In genomic region chr5:121823668-121824067, GRCm38 (mm10) we compare ENCODE assay signal across 13 mouse cellular contexts. TPM values are rescaled to one million over a fixed set of nuclear protein-coding genes. Genes with fewer than 3 reads are reported as not detected.
DNase-seq lines count a peak whose midpoint lies in the region; ATAC-seq and TF ChIP-seq lines count a peak whose summit lies in the region.
"Had no signal": no experiment of that assay in that cellular context is flagged by ENCODE, and none has a peak within 500 bp of the region (broad histone marks: within the 10 kb centered on the region; RNA-seq: fewer than 3 reads in every experiment).

No protein-coding gene starts in this region.

- no peak for TF ChIP-seq CTCF in cerebellum, adult 2 months (IDR thresholded peaks at IDR 0.05; ENCODE audit: borderline replicate concordance, insufficient read depth, low read depth, low read length)
- no peak for TF ChIP-seq CTCF in lung, adult 2 months (IDR thresholded peaks at IDR 0.05; ENCODE audit: insufficient read depth, low read length)

- TF ChIP-seq POLR2A in cerebellum, adult 2 months (IDR thresholded peaks at IDR 0.05; ENCODE audit: borderline replicate concordance, insufficient read depth, low read length) = no peak
- no peak for TF ChIP-seq POLR2A in lung, adult 2 months (IDR thresholded peaks at IDR 0.05; ENCODE audit: borderline replicate concordance, extremely low read depth, low read depth, low read length)

- H3K4me1 ChIP-seq in cerebellum, adult 2 months (ENCODE audit: control insufficient read depth, insufficient read depth, low read length) = peaks cover 70% of the 10 kb centered on the region
- peaks cover 38% of the 10 kb centered on the region for H3K4me1 ChIP-seq in heart, embryonic 16.5 days (ENCODE audit: control insufficient read depth, insufficient read depth, low read length)
- peaks cover 13% of the 10 kb centered on the region for H3K4me1 ChIP-seq in lung, embryonic 15.5 days
- H3K4me1 ChIP-seq in lung, adult 2 months (ENCODE audit: control insufficient read depth, insufficient read depth, low read length) = peaks cover 30% of the 10 kb centered on the region
- H3K4me1 ChIP-seq in limb, embryonic 13.5 days = peaks cover 23% of the 10 kb centered on the region

- intact Hi-C loops in heart, postnatal 36 days (cut with DNase I) = loop anchor here (2.0 kb wide), 1 partner anchor 13 kb away; the partner anchor contains the start of gene Sh2b3

- H3K27ac ChIP-seq in cerebellum, adult 2 months (ENCODE audit: insufficient read depth, low read length) = 0 out of 2 replicates have a peak overlapping the region, but pooled peaks have one; percentile 37
- peak overlapping the region; percentile 79 for H3K27ac ChIP-seq in heart, embryonic 16.5 days (ENCODE audit: low read length)
- peak overlapping the region; percentile 62; the same call in 1 of the 2 replicates for H3K27ac ChIP-seq in lung, embryonic 15.5 days
- peak overlapping the region; percentile 22; the same call in 1 of the 2 replicates for H3K27ac ChIP-seq in limb, embryonic 13.5 days
- H3K27ac ChIP-seq: neural tube, embryonic 12.5 days had no signal

- H3K4me3 ChIP-seq in cerebellum, adult 2 months (replicated peaks; ENCODE audit: insufficient read depth, low read depth, low read length) = no peak overlapping the region
- H3K4me3 ChIP-seq in heart, embryonic 16.5 days (ENCODE audit: low read length) = no peak overlapping the region
- no peak overlapping the region for H3K4me3 ChIP-seq in lung, embryonic 15.5 days
- H3K4me3 ChIP-seq in lung, adult 2 months (replicated peaks; ENCODE audit: extremely low read depth, low read depth, low read length) = no peak overlapping the region
- no peak overlapping the region for H3K4me3 ChIP-seq in limb, embryonic 13.5 days
- H3K4me3 ChIP-seq: midbrain, embryonic 15.5 days; neural tube, embryonic 12.5 days had no signal

- H3K9me3 ChIP-seq in heart, embryonic 16.5 days (replicated peaks; ENCODE audit: control insufficient read depth, low read length) = no peaks in the 10 kb centered on the region
- no peaks in the 10 kb centered on the region for H3K9me3 ChIP-seq in lung, embryonic 15.5 days
- no peaks in the 10 kb centered on the region for H3K9me3 ChIP-seq in limb, embryonic 13.5 days
- H3K9me3 ChIP-seq: midbrain, embryonic 15.5 days; neural tube, embryonic 12.5 days had no signal

- no peak for ATAC-seq in cerebellum, adult (ENCODE audit: insufficient number of reproducible peaks, low FRiP score, low TSS enrichment)
- ATAC-seq in heart, embryonic 16.5 days (replicated peaks; ENCODE audit: extremely low read depth, insufficient read depth, low FRiP score) = no peak
- ATAC-seq in lung, embryonic 15.5 days (ENCODE audit: borderline replicate concordance, extremely low read depth, low FRiP score, low TSS enrichment) = 0 out of 2 replicates have a peak, but pooled peaks have one; percentile 2
- ATAC-seq in limb, embryonic 13.5 days (ENCODE audit: low FRiP score, low read depth) = no peak
- ATAC-seq: forebrain, embryonic 14.5 days; midbrain, embryonic 15.5 days had no signal

- no peak overlapping the region for H3K9ac ChIP-seq in heart, embryonic 16.5 days (ENCODE audit: low read length)
- H3K9ac ChIP-seq in lung, embryonic 15.5 days = no peak overlapping the region
- no peak overlapping the region for H3K9ac ChIP-seq in limb, embryonic 13.5 days
- H3K9ac ChIP-seq: midbrain, embryonic 15.5 days; neural tube, embryonic 12.5 days had no signal

- no peak for DNase-seq in cerebellum, adult 2 months
- no peak for DNase-seq in heart, postnatal 36 days
- DNase-seq in lung, adult 2 months = no peak
- no peak for DNase-seq in frontal cortex, postnatal 10 days (ENCODE audit: low spot score in 2 of 2)
- DNase-seq: layer of hippocampus, postnatal 36 days; retina, postnatal 1 day had no signal

- no peaks in the 10 kb centered on the region for H3K27me3 ChIP-seq in cerebellum, adult 2 months (ENCODE audit: control insufficient read depth, insufficient read depth, low read length)
- no peaks in the 10 kb centered on the region for H3K27me3 ChIP-seq in heart, embryonic 16.5 days (ENCODE audit: control insufficient read depth, insufficient read depth, low read length)
- H3K27me3 ChIP-seq in lung, embryonic 15.5 days = peaks cover 9% of the 10 kb centered on the region; the same call in 1 of the 2 replicates
- H3K27me3 ChIP-seq in limb, embryonic 13.5 days = peaks cover 16% of the 10 kb centered on the region
- H3K27me3 ChIP-seq: midbrain, embryonic 15.5 days had no signal

- H3K4me2 ChIP-seq in heart, embryonic 16.5 days (ENCODE audit: low read depth, low read length) = no peak overlapping the region
- no peak overlapping the region for H3K4me2 ChIP-seq in lung, embryonic 15.5 days
- no peak overlapping the region for H3K4me2 ChIP-seq in limb, embryonic 13.5 days (replicated peaks)
- H3K4me2 ChIP-seq: midbrain, embryonic 15.5 days; neural tube, embryonic 12.5 days had no signal

- H3K36me3 ChIP-seq in heart, embryonic 16.5 days (ENCODE audit: control insufficient read depth, insufficient read depth) = peaks cover 32% of the 10 kb centered on the region
- H3K36me3 ChIP-seq in lung, embryonic 15.5 days = peaks cover 63% of the 10 kb centered on the region
- peaks cover 81% of the 10 kb centered on the region for H3K36me3 ChIP-seq in limb, embryonic 13.5 days

- 50% methylated on average over 1 of the region's 1 CpGs for WGBS in cerebellum, adult 2 months
- WGBS in heart, embryonic 16.5 days = 100% methylated on average over 1 of the region's 1 CpGs
- 92% methylated on average over 1 of the region's 1 CpGs for WGBS in lung, embryonic 15.5 days
- 94% methylated on average over 1 of the region's 1 CpGs for WGBS in lung, adult 2 months
- WGBS in limb, embryonic 13.5 days = 84% methylated on average over 1 of the region's 1 CpGs

RNA-seq across cellular contexts. Expression of gene Sh2b3, which starts 13.8 kb away (rescaled TPM):
- 30.8 and 31.7 TPM in 2 replicates for polyA plus RNA-seq in cerebellum, adult 2 months (2012; rRNA removed)
- polyA plus RNA-seq in heart, embryonic 16.5 days (2015; fragmentation: Nextera tagmentation; extraction: Ambion mirVana) = 12.0 and 13.3 TPM in 2 replicates
- 10 to 100 TPM; 23.8 to 28.1 TPM for total RNA-seq in heart, postnatal 36 days (2021)
- polyA plus RNA-seq in lung, embryonic 15.5 days (2015; fragmentation: Nextera tagmentation; extraction: Ambion mirVana) = 20.5 and 21.2 TPM in 2 replicates
- 58.8 and 106 TPM in 2 replicates for polyA plus RNA-seq in lung, adult 2 months (2012; rRNA removed)
- 11.7 and 12.5 TPM in 2 replicates for polyA plus RNA-seq in limb, embryonic 13.5 days (2015; fragmentation: Nextera tagmentation; extraction: Ambion mirVana)

RNA-seq across cellular contexts. Expression of gene Pheta1, which starts 25.1 kb away (rescaled TPM):
- polyA plus RNA-seq in cerebellum, adult 2 months (2012; rRNA removed) = 17.6 and 19.0 TPM in 2 replicates
- polyA plus RNA-seq in heart, embryonic 16.5 days (2015; fragmentation: Nextera tagmentation; extraction: Ambion mirVana) = 15.3 and 19.4 TPM in 2 replicates
- 10 to 100 TPM; 11.6 to 12.6 TPM for total RNA-seq in heart, postnatal 36 days (2021)
- 27.2 and 27.5 TPM in 2 replicates for polyA plus RNA-seq in lung, embryonic 15.5 days (2015; fragmentation: Nextera tagmentation; extraction: Ambion mirVana)
- 20.4 and 25.3 TPM in 2 replicates for polyA plus RNA-seq in lung, adult 2 months (2012; rRNA removed)
- polyA plus RNA-seq in limb, embryonic 13.5 days (2015; fragmentation: Nextera tagmentation; extraction: Ambion mirVana) = 38.5 and 43.4 TPM in 2 replicates

Comparison
In these comparisons a context has a peak if more than half of its experiments do, and no peak if none do; other contexts are left out.
1. H3K27ac ChIP-seq: peak in every context shown above with its lines; median percentile 79 in heart, embryonic 16.5 days; 62 in lung, embryonic 15.5 days; 37 in cerebellum, adult 2 months; 22 in limb, embryonic 13.5 days.